Comparison of ENCODE assay signal across 40 mouse cellular contexts in genomic region chr11:5872707-5873106, GRCm38 (mm10). TPM values are rescaled to one million over a fixed set of nuclear protein-coding genes. Genes with fewer than 3 reads are reported as not detected.
"Had no signal": no experiment of that assay in that cellular context is flagged by ENCODE, and none has a peak within 500 bp of the region (broad histone marks: within the 10 kb centered on the region; RNA-seq: fewer than 3 reads in every experiment).

No protein-coding gene starts in this region.

- H3K9ac ChIP-seq: limb, embryonic 12.5 days; limb, embryonic 13.5 days; limb, embryonic 15.5 days; liver, embryonic 12.5 days; liver, embryonic 13.5 days; liver, embryonic 14.5 days; liver, embryonic 15.5 days; liver, postnatal 0 days; lung, embryonic 14.5 days; lung, embryonic 15.5 days; midbrain, embryonic 12.5 days; midbrain, embryonic 13.5 days; midbrain, embryonic 15.5 days had no signal

- H3K27ac ChIP-seq: limb, embryonic 10.5 days; limb, embryonic 12.5 days; limb, embryonic 13.5 days; limb, embryonic 15.5 days; liver, embryonic 12.5 days; liver, embryonic 13.5 days; liver, embryonic 14.5 days; liver, embryonic 15.5 days; lung, embryonic 15.5 days; macrophage; midbrain, embryonic 10.5 days; midbrain, embryonic 12.5 days; midbrain, embryonic 13.5 days; midbrain, embryonic 15.5 days had no signal

- DNase-seq: left cerebral cortex, postnatal 4 days; liver; liver, embryonic 13.5 days; liver, postnatal 0 days; lung, adult 18-20 months; lung, adult 2 months; lung, embryonic 14.5 days; lung, postnatal 10 days; lung, postnatal 14 days; lung, postnatal 36 days; lung, postnatal 4 days; midbrain, embryonic 14.5 days had no signal

- H3K4me3 ChIP-seq: limb, embryonic 10.5 days; limb, embryonic 12.5 days; limb, embryonic 13.5 days; limb, embryonic 15.5 days; liver, embryonic 12.5 days; liver, embryonic 13.5 days; liver, embryonic 15.5 days; lung, embryonic 15.5 days; midbrain, embryonic 10.5 days; midbrain, embryonic 12.5 days; midbrain, embryonic 13.5 days; midbrain, embryonic 15.5 days; myocyte had no signal

- H3K27me3 ChIP-seq: limb, embryonic 12.5 days; limb, embryonic 13.5 days; limb, embryonic 15.5 days; liver, embryonic 12.5 days; liver, embryonic 13.5 days; liver, embryonic 15.5 days; lung, embryonic 15.5 days; midbrain, embryonic 12.5 days; midbrain, embryonic 13.5 days; midbrain, embryonic 15.5 days had no signal

- ATAC-seq: liver, embryonic 12.5 days; liver, postnatal 0 days; lung, postnatal 0 days; midbrain, embryonic 13.5 days; midbrain, embryonic 15.5 days; midbrain, embryonic 16.5 days had no signal

- H3K9me3 ChIP-seq: limb, embryonic 10.5 days; limb, embryonic 12.5 days; limb, embryonic 13.5 days; limb, embryonic 15.5 days; liver, embryonic 12.5 days; liver, embryonic 13.5 days; liver, embryonic 15.5 days; lung, embryonic 15.5 days; megakaryocyte, embryonic 14.5 days; midbrain, embryonic 10.5 days; midbrain, embryonic 12.5 days; midbrain, embryonic 13.5 days; midbrain, embryonic 15.5 days had no signal

- H3K4me2 ChIP-seq: limb, embryonic 12.5 days; limb, embryonic 13.5 days; limb, embryonic 15.5 days; liver, embryonic 11.5 days; liver, embryonic 12.5 days; liver, embryonic 13.5 days; liver, embryonic 15.5 days; lung, embryonic 14.5 days; lung, embryonic 15.5 days; midbrain, embryonic 11.5 days; midbrain, embryonic 12.5 days; midbrain, embryonic 13.5 days; midbrain, embryonic 15.5 days had no signal

RNA-seq across cellular contexts. Expression of gene Aebp1, which starts 11.0 kb away (rescaled TPM):
- total RNA-seq: megakaryocyte progenitor cell, adult 5-6 weeks; megakaryocyte-erythroid progenitor cell, adult 5-6 weeks; monocyte, adult 5-6 weeks had no signal

RNA-seq across cellular contexts. Expression of gene Myl7, which starts 25.9 kb away (rescaled TPM):
- total RNA-seq: left cerebral cortex, postnatal 10 days; left cerebral cortex, postnatal 14 days; left cerebral cortex, postnatal 25 days; left cerebral cortex, postnatal 36 days; left cerebral cortex, postnatal 4 days; megakaryocyte progenitor cell, adult 5-6 weeks; megakaryocyte, adult 5-6 weeks; megakaryocyte-erythroid progenitor cell, adult 5-6 weeks; midbrain, postnatal 0 days; monocyte, adult 5-6 weeks had no signal
- polyA plus RNA-seq: macrophage; midbrain, embryonic 14.5 days; midbrain, embryonic 15.5 days; midbrain, embryonic 16.5 days; midbrain, postnatal 0 days; myocyte had no signal
